Mouse (Mus musculus): ENCODE measurements around the gene Eif4h. TPM values are rescaled to one million over a fixed set of nuclear protein-coding genes. Genes with fewer than 3 reads are reported as not detected.

Gene Eif4h
- total RNA-seq, 2 experiments from 2014 or later, result 213 to 216 TPM

DNA sequence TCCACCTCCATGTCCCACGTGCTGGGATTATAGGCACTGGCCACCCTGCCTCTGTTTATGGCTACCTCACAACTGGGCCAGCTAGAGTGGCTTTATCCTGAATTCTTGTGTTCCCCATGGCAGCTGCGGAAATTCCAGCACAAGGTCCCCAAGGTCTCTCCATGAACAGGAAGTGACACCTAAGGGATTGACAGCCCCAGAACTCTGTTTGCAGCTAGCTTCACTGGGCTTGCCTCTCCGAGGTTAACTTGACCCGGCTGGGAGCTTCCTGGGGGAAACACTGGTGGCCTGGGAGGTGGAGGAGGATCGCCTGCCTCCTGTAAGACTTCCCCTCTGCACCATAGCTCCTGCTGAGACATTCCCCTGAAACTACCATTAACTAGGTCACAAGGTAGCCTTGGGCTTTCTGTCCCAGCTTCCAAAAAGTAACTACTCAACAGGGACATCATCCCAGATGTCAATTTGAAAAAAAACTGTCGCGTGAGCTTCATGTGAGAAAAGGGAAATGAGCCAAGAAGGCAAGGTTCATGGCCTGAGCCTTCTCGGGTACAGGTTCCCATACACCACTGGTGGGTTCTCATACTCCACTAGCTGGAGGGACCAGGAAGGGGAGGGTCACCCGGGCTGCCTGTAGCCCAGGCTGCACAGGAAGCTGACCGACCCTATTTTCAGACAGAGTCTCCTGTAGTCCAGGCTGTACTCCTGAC, 66.6 kb downstream of the Eif4h start:
- peak; percentile 39 to 56 for DNase-seq

DNA sequence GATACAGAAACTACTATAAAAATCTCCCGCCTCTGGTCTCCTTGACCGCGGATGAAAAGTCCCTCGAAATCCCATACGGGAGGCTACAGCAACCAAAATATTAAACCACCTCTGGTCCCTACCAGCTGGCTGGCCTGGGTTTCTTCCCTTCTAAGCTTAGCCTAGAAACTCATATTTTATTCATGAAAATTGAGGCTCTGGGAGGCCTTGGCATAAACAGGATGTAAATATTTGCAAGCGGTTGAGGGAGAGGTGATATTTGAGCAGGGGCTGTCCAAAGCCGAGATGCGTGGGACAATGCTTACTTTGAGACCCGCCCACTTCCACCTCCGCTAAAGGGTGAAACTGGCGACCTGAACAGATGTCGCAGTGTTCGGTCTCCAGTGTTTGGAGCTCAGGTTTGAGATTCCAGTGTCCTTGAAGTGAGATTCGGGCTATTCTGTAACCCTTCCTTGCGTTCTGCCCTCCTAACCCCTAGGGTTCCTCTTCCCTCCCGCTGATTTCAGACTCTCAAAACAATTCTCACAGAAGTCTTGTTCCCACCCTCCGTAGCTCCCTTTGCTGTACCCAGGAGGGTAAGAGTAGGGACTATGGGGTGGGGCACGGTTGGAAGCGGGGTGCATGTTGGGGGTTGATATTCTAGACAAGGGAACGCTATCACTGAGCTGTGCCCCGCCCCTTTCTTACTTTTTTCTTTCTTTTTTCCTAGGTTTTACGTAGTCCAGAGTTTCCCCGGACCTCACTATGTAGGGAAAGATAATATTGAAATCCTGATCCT, 67.4 kb downstream of the Eif4h start:
- intact Hi-C loops (cut with DNase I), result no loop called here
- peak; percentile 73 to 81 for DNase-seq

More for the DNA sequence above, 66.6 kb downstream of the Eif4h start:
- intact Hi-C loops (cut with DNase I), result no loop called here

Small RNA genes within 50 kb of the gene (microRNA-seq; reads per million reads assigned to microRNA genes)
- 0 reads per million in 2 experiments for gene Mir7228

Other genes with a start within 250 kb of the Eif4h start
- 10 to 100 TPM; 43.3 to 45.5 TPM for gene Gtf2ird1, start 182.8 kb downstream of the Eif4h start, total RNA-seq (2021)
- 10 to 100 TPM; 14.6 to 16.0 TPM for gene Clip2, start 87.1 kb downstream of the Eif4h start, total RNA-seq (2021)
- gene Syna, start 79.3 kb downstream of the Eif4h start, total RNA-seq (2021), result not detected
- gene Rfc2, start 58.1 kb downstream of the Eif4h start, total RNA-seq (2021), result 10 to 100 TPM; 37.6 to 39.8 TPM
- 1 to 10 TPM; 2.8 to 4.5 TPM for gene Lat2, start 24.5 kb downstream of the Eif4h start, total RNA-seq (2021)
- 10 to 100 TPM; 10.0 to 11.4 TPM for gene Limk1, start 49.1 kb upstream of the Eif4h start, total RNA-seq (2021)
- gene Eln, start 107.8 kb upstream of the Eif4h start, total RNA-seq (2021), result 100 to 1,000 TPM; 610 to 981 TPM